Mouse (Mus musculus): ENCODE results near the gene Map3k9.

The Map3k9 gene

GRCm38 (mm10) chr12:81792511-81793218 is 11.7 kb upstream of the Map3k9 start:
- in situ Hi-C loops (cut with MboI; ENCODE audit: low pct_unique_long_range_greater_than_20kb in 1 of 2, low sequenced_read_pairs in 2 of 2, unreplicated experiment in 1 of 2), result loop anchor here (10.0 kb wide), 1 partner anchor 122 kb away; no protein-coding TSS in a partner anchor

GRCm38 (mm10) chr12:81789499-81789898 is 8.5 kb upstream of the Map3k9 start:
- in situ Hi-C loops (cut with MboI; ENCODE audit: low pct_unique_long_range_greater_than_20kb in 1 of 2, low sequenced_read_pairs in 2 of 2, unreplicated experiment in 1 of 2), result loop anchor here in 1 of 2 experiments (10.0 kb wide), 1 partner anchor 165 kb away; no protein-coding TSS in a partner anchor

- in situ Hi-C loops (cut with MboI; ENCODE audit: low pct_unique_long_range_greater_than_20kb in 1 of 2, low sequenced_read_pairs in 2 of 2, unreplicated experiment in 1 of 2), result loop anchor here in 1 of 2 experiments (10.0 kb wide), 1 partner anchor 164 kb away; no protein-coding TSS in a partner anchor
Observed at GRCm38 (mm10) chr12:81788672-81789084, 7.7 kb upstream of the Map3k9 start.

DNA sequence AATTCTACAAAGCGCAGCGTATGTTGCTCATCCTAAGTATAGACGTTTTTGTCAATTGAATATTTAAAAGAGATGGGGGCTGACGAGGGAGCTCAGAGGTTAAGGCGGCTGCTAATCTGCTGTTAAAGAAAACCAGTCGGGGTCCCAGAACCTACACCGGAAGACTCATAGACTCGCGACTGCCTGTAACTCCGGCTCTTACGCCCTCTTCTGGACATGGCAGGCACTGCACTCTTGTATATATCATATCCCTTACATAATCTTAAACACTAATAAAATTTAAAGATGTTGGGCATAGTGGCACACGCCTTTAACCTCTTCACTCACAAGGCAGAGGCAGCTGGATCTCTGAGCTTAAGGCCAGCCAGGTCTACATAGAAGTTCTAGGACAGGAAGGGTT is 6.3 kb upstream of the Map3k9 start:
- in situ Hi-C loops (cut with MboI; ENCODE audit: low pct_unique_long_range_greater_than_20kb in 1 of 2, low sequenced_read_pairs in 2 of 2, unreplicated experiment in 1 of 2), result loop anchor here in 1 of 2 experiments (10.0 kb wide), 1 partner anchor 162 kb away; no protein-coding TSS in a partner anchor

- in situ Hi-C loops (cut with MboI; ENCODE audit: low pct_unique_long_range_greater_than_20kb in 1 of 2, low sequenced_read_pairs in 2 of 2, unreplicated experiment in 1 of 2), result loop anchor here (5.0 to 10.0 kb wide), 2 partner anchors 158 to 161 kb away; no protein-coding TSS in a partner anchor
Observed at GRCm38 (mm10) chr12:81783301-81783700, 2.3 kb upstream of the Map3k9 start.

DNA sequence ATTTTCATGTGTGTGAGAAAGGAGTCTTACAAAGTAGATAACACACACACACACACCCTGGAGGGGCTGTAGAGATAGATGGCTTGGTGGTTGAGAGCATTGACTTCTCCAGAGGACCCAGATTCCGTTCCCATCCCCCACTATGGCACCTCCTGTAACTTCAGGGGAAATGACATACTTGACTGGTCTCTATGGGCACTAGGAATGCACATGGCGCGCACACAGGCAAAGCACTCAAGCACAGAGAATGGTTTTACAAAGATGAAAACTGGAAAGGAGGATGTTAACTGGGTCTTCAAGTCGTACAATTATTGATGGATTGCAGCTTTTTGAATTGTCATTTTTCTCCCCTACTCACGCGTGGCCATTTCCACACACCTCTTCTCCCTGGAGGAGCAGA is 1.6 kb upstream of the Map3k9 start:
- in situ Hi-C loops (cut with MboI; ENCODE audit: low pct_unique_long_range_greater_than_20kb in 1 of 2, low sequenced_read_pairs in 2 of 2, unreplicated experiment in 1 of 2), result loop anchor here (5.0 to 10.0 kb wide), 2 partner anchors 158 to 160 kb away; no protein-coding TSS in a partner anchor

DNA sequence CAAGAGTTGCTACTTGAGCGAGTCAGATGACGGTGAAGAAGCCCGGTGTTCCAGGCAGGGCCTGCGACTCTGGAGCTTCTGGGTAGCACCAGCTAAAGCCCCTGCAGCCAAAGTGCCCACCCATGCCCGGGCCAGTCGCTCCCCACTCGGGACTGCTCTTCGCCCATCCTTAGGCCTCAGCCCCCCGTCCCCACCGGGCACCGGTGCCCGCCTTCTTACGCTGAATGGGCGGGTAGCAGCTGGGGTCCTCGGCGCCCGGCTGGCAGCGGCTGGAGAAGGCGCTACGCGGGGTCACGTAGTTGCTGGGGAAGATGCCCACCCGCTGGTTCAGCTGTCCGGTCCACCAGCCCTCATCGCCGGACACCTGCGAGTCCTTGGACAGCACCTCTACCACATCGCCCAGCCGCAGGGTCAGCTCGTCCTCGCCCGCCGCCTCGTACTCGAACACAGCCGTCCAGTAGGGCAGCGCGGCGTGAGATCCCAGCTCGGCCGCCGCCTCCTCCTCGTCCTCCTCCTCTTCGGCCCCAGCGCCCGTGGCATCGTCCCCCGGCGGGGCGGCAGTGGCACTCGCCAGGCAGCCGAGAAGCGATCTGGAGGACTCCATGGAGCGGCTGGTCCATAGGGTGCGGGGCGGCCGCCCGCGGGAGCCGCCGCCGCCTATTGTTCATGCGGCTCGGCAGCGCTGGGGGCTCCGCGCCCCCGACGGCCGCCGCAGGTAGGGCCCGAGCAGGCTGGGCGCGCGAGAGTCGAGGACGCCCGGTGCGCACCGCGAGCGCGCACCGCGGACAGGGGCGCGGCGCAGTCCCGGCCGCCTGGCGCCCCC is 493 bp downstream of the Map3k9 start:
- in situ Hi-C loops (cut with MboI; ENCODE audit: low pct_unique_long_range_greater_than_20kb in 1 of 2, low sequenced_read_pairs in 2 of 2, unreplicated experiment in 1 of 2), result loop anchor here (5.0 to 10.0 kb wide), 2 partner anchors 156 to 158 kb away; no protein-coding TSS in a partner anchor

DNA sequence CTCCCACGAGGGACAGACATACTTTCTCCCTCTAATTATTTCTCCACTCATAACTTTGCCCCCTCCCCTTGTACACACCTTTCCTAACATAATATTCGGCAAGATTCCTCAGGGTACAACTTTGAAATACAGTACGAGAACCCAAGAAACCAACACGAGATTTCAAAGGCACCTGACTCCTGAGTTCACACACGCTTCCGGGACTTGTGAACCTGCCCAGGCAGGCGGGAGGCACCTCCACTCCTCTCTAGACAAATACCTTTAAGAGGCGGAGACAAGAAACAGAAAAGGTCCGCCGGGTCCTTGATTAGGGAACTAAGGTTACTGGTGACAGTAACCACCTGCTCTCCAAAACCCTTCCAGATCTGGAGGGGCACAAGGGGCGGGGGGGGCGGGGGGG is 1.1 kb downstream of the Map3k9 start:
- in situ Hi-C loops (cut with MboI; ENCODE audit: low pct_unique_long_range_greater_than_20kb in 1 of 2, low sequenced_read_pairs in 2 of 2, unreplicated experiment in 1 of 2), result loop anchor here (5.0 to 10.0 kb wide), 2 partner anchors 155 to 158 kb away; no protein-coding TSS in a partner anchor

DNA sequence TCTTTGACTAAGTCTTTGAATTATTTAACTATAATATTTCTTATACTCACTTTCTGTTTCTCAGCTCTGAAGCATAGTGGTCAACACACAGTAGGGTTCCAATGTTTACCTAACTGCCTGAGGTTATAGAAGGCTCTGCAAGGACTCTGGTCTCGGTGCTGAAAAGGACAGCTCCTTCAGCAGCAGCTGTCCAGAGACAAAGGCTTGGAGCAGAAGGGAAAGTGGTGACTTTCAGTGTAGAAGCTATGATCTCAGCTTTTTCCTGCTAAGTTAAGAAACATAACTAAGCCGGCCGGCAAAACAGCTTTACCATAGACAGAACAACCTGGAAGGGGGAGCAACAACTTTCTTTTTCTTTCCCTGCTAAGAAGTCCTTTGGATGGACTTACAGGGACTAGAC is 4.8 kb downstream of the Map3k9 start:
- in situ Hi-C loops (cut with MboI; ENCODE audit: low pct_unique_long_range_greater_than_20kb in 1 of 2, low sequenced_read_pairs in 2 of 2, unreplicated experiment in 1 of 2), result no loop called here

- in situ Hi-C loops (cut with MboI; ENCODE audit: low pct_unique_long_range_greater_than_20kb in 1 of 2, low sequenced_read_pairs in 2 of 2, unreplicated experiment in 1 of 2), result no loop called here
Observed at GRCm38 (mm10) chr12:81775641-81776040, 5.3 kb downstream of the Map3k9 start.

- in situ Hi-C loops (cut with MboI; ENCODE audit: low pct_unique_long_range_greater_than_20kb in 1 of 2, low sequenced_read_pairs in 2 of 2, unreplicated experiment in 1 of 2), result no loop called here
Observed at GRCm38 (mm10) chr12:81774186-81774585, 6.8 kb downstream of the Map3k9 start.

DNA sequence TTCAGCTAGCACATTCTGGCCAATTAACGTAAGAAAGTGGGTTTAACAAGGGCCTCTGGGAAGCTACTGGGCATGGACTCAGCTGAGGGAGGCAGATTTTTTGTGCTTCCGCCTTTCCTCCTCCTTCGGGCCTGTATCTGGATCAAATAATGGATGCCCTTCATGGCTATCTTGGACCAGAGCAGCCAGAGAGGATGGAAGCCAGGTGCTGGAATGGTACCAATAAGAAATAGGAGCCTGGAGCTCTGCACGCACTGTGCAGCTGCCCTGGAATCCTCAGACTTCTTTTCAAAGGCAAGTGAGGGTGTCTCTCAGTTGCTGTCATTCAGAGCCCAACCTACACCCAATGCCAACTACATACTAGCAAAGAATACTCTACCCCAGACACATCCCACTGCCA is 11.5 kb downstream of the Map3k9 start:
- in situ Hi-C loops (cut with MboI; ENCODE audit: low pct_unique_long_range_greater_than_20kb in 1 of 2, low sequenced_read_pairs in 2 of 2, unreplicated experiment in 1 of 2), result no loop called here

DNA sequence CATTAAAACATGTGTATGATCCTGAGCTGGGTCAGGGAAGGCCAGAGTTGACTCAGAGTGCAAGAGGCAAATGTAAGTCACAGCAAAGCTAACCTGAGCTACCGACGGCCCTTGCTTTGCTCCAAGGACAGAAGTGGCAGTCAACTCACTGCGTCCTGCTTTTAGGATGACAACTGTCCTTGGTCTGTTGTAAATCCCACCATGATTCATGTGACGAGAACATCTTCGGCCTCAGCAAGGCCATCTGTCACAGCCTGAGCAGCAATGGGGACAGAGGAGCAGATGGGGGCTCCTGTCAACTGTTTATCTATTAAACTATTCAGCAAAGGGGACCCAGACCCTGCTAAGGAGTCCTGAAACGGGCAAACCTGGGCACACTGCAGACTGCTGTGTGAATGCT is 15.6 kb downstream of the Map3k9 start:
- in situ Hi-C loops (cut with MboI; ENCODE audit: low pct_unique_long_range_greater_than_20kb in 1 of 2, low sequenced_read_pairs in 2 of 2, unreplicated experiment in 1 of 2), result no loop called here

- in situ Hi-C loops (cut with MboI; ENCODE audit: low pct_unique_long_range_greater_than_20kb in 1 of 2, low sequenced_read_pairs in 2 of 2, unreplicated experiment in 1 of 2), result no loop called here
Observed at GRCm38 (mm10) chr12:81764370-81764769, 16.6 kb downstream of the Map3k9 start.

DNA sequence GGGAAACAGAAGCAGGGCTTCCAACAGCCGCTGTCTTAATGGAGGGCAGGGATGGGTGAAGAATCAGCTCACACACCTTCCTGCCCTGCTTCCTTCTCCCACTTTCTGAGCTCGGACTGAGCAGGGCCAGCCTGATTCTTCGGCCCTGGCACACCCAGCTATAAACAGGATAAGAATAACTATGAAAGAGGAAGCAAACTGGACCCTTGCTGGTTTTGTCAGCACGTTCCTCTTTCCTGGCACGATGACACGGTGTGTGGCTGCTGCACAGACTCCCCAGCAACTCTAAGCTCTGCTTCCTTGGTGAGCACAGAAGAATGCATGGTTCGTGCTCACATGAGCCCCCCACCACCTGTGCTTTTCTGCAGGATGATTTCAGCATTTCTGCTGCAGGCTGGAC is 26.3 kb downstream of the Map3k9 start:
- in situ Hi-C loops (cut with MboI; ENCODE audit: low pct_unique_long_range_greater_than_20kb in 1 of 2, low sequenced_read_pairs in 2 of 2, unreplicated experiment in 1 of 2), result no loop called here

DNA sequence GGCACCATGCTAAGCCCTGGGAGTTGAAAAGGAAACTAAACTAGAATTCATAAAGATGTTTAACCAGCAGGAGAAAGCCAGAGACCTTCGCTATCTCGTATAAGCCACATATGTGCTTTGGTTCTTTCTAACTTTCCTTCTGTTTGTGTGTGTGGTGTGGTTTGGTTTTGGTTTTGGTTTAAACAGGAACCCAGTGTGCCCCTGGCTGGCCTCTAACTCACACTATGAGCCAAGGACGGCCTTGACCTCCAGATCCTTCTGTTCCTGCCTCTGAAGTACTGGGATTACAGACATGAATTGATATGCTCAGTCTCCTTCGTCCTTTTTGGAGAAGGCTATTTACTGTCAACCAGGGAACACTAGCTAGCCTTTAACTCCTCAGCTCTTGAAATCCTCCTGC is 29.9 kb downstream of the Map3k9 start:
- in situ Hi-C loops (cut with MboI; ENCODE audit: low pct_unique_long_range_greater_than_20kb in 1 of 2, low sequenced_read_pairs in 2 of 2, unreplicated experiment in 1 of 2), result no loop called here

GRCm38 (mm10) chr12:81748918-81749317 is 32.1 kb downstream of the Map3k9 start:
- in situ Hi-C loops (cut with MboI; ENCODE audit: low pct_unique_long_range_greater_than_20kb in 1 of 2, low sequenced_read_pairs in 2 of 2, unreplicated experiment in 1 of 2), result no loop called here

GRCm38 (mm10) chr12:81748021-81748576 is 32.9 kb downstream of the Map3k9 start:
- in situ Hi-C loops (cut with MboI; ENCODE audit: low pct_unique_long_range_greater_than_20kb in 1 of 2, low sequenced_read_pairs in 2 of 2, unreplicated experiment in 1 of 2), result no loop called here
